Mouse (Mus musculus) megakaryocyte, embryonic 14.5 days (primary cell): ENCODE measurements at regions not wholly inside any gene's neighbourhood (a gene's known extent, or its start where the extent isn't known, plus 50 kb on each side); places are given as distances from the start of the nearest gene placed in this dataset.

ENCODE experiments used
- FLI1 ChIP-seq: IDR thresholded peaks from 2 replicates; pipeline ENCODE4 v1.6.1; 2012; ENCODE audit warnings: low read length, inconsistent platforms, mixed read lengths
- GATA1 ChIP-seq: IDR thresholded peaks from 3 replicates; pipeline ENCODE4 v1.6.1; 2012; ENCODE audit warnings: mixed read lengths, low read length, inconsistent platforms, borderline replicate concordance

DNA sequence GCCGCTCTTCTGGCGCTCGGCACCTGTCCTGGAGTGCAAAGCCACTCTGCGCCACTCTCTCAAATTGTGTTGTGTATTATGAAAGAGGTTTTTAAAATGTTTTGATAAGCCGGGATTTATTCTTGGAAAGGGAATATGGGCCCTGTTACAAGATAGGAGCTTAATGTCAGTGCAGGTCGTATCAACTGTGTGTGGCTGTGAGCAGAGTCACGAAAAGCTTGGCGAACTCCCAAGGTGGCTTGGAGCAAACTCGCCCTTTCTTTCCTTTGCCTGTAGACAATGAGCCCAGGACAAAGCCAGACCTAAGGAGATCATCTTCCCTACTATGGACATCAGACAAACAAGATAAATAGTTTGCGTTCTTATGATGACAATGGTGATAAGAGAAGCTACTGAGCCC, 74.3 kb upstream of the Map4k3 start:
- TF ChIP-seq FLI1: no peak
- no peak for TF ChIP-seq GATA1
